Comparison of ENCODE assay signal across 12 mouse cellular contexts in the genomic region with DNA sequence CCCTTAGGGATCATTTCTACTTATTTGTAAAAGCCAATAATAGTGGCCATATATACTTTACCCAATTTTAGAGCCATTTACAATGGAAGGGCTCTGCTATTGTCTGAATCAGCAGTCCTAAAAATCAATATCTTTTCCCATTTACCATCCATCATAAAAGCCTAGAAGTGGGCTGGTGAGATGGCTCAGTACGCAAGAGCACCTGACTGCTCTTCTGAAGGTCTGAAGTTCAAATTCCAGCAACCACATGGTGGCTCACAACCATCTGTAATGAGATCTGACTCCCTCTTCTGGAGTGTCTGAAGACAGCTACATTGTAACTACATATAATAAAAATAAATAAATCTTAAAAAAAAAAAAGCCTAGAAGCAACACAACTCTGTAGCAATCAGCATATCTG. TPM values are rescaled to one million over a fixed set of nuclear protein-coding genes. Genes with fewer than 3 reads are reported as not detected.
DNase-seq lines count a peak whose midpoint lies in the region; ATAC-seq and TF ChIP-seq lines count a peak whose summit lies in the region.
"Not testable (repeated sequence)": the region's sequence is repeated elsewhere in the genome, so short reads cannot be mapped to it uniquely, and the experiment has no call there.
"Had no signal": no experiment of that assay in that cellular context is flagged by ENCODE, and none has a peak within 500 bp of the region (broad histone marks: within the 10 kb centered on the region; RNA-seq: fewer than 3 reads in every experiment).

No protein-coding gene starts in this region.

- TF ChIP-seq CTCF in Patski (IDR thresholded peaks at IDR 0.05), result peak; percentile 25
- TF ChIP-seq CTCF in intestine, postnatal 0 days (IDR thresholded peaks at IDR 0.05; ENCODE audit: low read depth), result peak; percentile 38; the same call in 1 of the 2 replicates
- TF ChIP-seq CTCF in kidney, adult 2 months (conservative IDR thresholded peaks at IDR 0.05; ENCODE audit: insufficient read depth, insufficient read length, low read depth, low read length), result not testable (repeated sequence)

- not testable (repeated sequence) for H3K4me2 ChIP-seq in intestine, embryonic 14.5 days (ENCODE audit: low read length); intestine, embryonic 15.5 days (replicated peaks); intestine, embryonic 16.5 days (ENCODE audit: low read depth, low read length); intestine, postnatal 0 days (replicated peaks; ENCODE audit: low read depth)

- in situ Hi-C loops in Patski (cut with MboI; ENCODE audit: low pct_unique_long_range_greater_than_20kb), result loop anchor here (5.0 kb wide), 1 partner anchor 46 kb away; the partner anchor contains the start of gene Rad9a

- ATAC-seq in Patski, result not testable (repeated sequence)
- 0 out of 2 replicates have a peak, but pooled peaks have one; percentile 15 for ATAC-seq in intestine, embryonic 14.5 days (replicated peaks; ENCODE audit: low FRiP score, low TSS enrichment, low read depth)
- peak; percentile 55; the same call in 1 of the 2 replicates for ATAC-seq in intestine, embryonic 15.5 days
- ATAC-seq in intestine, embryonic 16.5 days, result peak; percentile 80
- ATAC-seq in intestine, postnatal 0 days, result peak; percentile 64

- H3K27ac ChIP-seq in intestine, embryonic 14.5 days (ENCODE audit: low read depth); intestine, embryonic 15.5 days; intestine, embryonic 16.5 days (ENCODE audit: low read length); intestine, postnatal 0 days (ENCODE audit: low read depth, low read length); kidney, adult 2 months (ENCODE audit: insufficient read depth, low read depth, low read length): not testable (repeated sequence)

- not testable (repeated sequence) for H3K9ac ChIP-seq in intestine, embryonic 14.5 days (ENCODE audit: low read length); intestine, embryonic 15.5 days; intestine, embryonic 16.5 days (ENCODE audit: low read depth, low read length); intestine, postnatal 0 days (ENCODE audit: low read depth, low read length)

- H3K4me1 ChIP-seq in intestine, embryonic 14.5 days (replicated peaks; ENCODE audit: control insufficient read depth, insufficient read depth, low read length); intestine, embryonic 15.5 days (replicated peaks); intestine, embryonic 16.5 days (ENCODE audit: control insufficient read depth, insufficient read depth, low read length); intestine, postnatal 0 days (replicated peaks; ENCODE audit: control insufficient read depth, insufficient read depth, low read length); kidney, adult 2 months (ENCODE audit: control insufficient read depth, insufficient read depth, low read length): not testable (repeated sequence)

- not testable (repeated sequence) for H3K27me3 ChIP-seq in Patski; intestine, embryonic 14.5 days (replicated peaks; ENCODE audit: control insufficient read depth, insufficient read depth, low read length); intestine, embryonic 15.5 days (replicated peaks); intestine, embryonic 16.5 days (replicated peaks; ENCODE audit: control insufficient read depth, insufficient read depth, low read length); intestine, postnatal 0 days (replicated peaks; ENCODE audit: control insufficient read depth, insufficient read depth, low read length); kidney, adult 2 months (replicated peaks; ENCODE audit: control insufficient read depth, insufficient read depth, low read length)

- POLR2A ChIA-PET in Patski (lab: Charles Lee), result interaction anchor here (0.7 to 1.8 kb wide), 2 partner anchors 37 to 42 kb away, joined by 3 to 4 read pairs; no protein-coding TSS in a partner anchor

- CTCF ChIA-PET in Patski (lab: Charles Lee), result interaction anchor here (0.7 to 2.6 kb wide), 7 partner anchors 9 to 244 kb away, joined by 3 to 8 read pairs (median 3); no protein-coding TSS in a partner anchor

- DNase-seq in Patski (ENCODE audit: low read depth, low spot score); intestine, embryonic 14.5 days (ENCODE audit: low spot score): not testable (repeated sequence)
- DNase-seq in kidney, adult 2 months, result peak; percentile 31
- peak; percentile 49 for DNase-seq in kidney, adult 9 months

- WGBS in intestine, embryonic 14.5 days, result 57% methylated on average over 1 of the region's 1 CpGs
- WGBS in intestine, embryonic 15.5 days, result 34% methylated on average over 1 of the region's 1 CpGs
- WGBS in intestine, embryonic 16.5 days, result 49% methylated on average over 1 of the region's 1 CpGs
- 26% methylated on average over 1 of the region's 1 CpGs for WGBS in intestine, postnatal 0 days
- 51% methylated on average over 1 of the region's 1 CpGs for WGBS in kidney, adult 2 months

- not testable (repeated sequence) for H3K9me3 ChIP-seq in intestine, embryonic 14.5 days (ENCODE audit: control insufficient read depth, low read length); intestine, embryonic 15.5 days; intestine, embryonic 16.5 days (ENCODE audit: control insufficient read depth, low read length); intestine, postnatal 0 days (ENCODE audit: control insufficient read depth)

- not testable (repeated sequence) for H3K4me3 ChIP-seq in intestine, embryonic 14.5 days (ENCODE audit: low read depth, low read length); intestine, embryonic 15.5 days (replicated peaks); intestine, embryonic 16.5 days (ENCODE audit: low read length); intestine, postnatal 0 days (ENCODE audit: low read depth, low read length); kidney, adult 2 months (ENCODE audit: insufficient read depth, low read depth, low read length)

- not testable (repeated sequence) for TF ChIP-seq POLR2A in kidney, adult 2 months (IDR thresholded peaks at IDR 0.05; ENCODE audit: low read depth, low read length)

- H3K36me3 ChIP-seq in intestine, embryonic 14.5 days (ENCODE audit: control insufficient read depth, insufficient read depth, low read length); intestine, embryonic 15.5 days; intestine, embryonic 16.5 days (ENCODE audit: control insufficient read depth, insufficient read depth, low read length); intestine, postnatal 0 days (ENCODE audit: control insufficient read depth, insufficient read depth); kidney, adult 2 months (ENCODE audit: control insufficient read depth, insufficient read depth, low read length): not testable (repeated sequence)

RNA-seq across cellular contexts. Expression of gene Pold4, which starts 17.0 kb away (rescaled TPM):
- polyA plus RNA-seq in Patski (2021), result 49.5 TPM
- polyA plus RNA-seq in intestine, embryonic 14.5 days (2014; fragmentation: Nextera tagmentation; extraction: Ambion mirVana), result 30.8 and 30.9 TPM in 2 replicates
- 35.0 and 40.8 TPM in 2 replicates for polyA plus RNA-seq in intestine, embryonic 15.5 days (2015; fragmentation: Nextera tagmentation; extraction: Ambion mirVana)
- 46.7 and 52.9 TPM in 2 replicates for polyA plus RNA-seq in intestine, embryonic 16.5 days (2015; fragmentation: Nextera tagmentation; extraction: Ambion mirVana)
- polyA plus RNA-seq in intestine, postnatal 0 days (2015; fragmentation: Nextera tagmentation; extraction: Ambion mirVana), result 81.5 and 87.8 TPM in 2 replicates
- polyA plus RNA-seq in kidney, adult 2 months (2012; rRNA removed), result 96.1 and 99.8 TPM in 2 replicates

RNA-seq across cellular contexts. Expression of gene Ssh3, which starts 20.3 kb away (rescaled TPM):
- 71.3 TPM for polyA plus RNA-seq in Patski (2021)
- polyA plus RNA-seq in intestine, embryonic 14.5 days (2014; fragmentation: Nextera tagmentation; extraction: Ambion mirVana), result 21.7 and 25.4 TPM in 2 replicates
- 22.2 and 24.8 TPM in 2 replicates for polyA plus RNA-seq in intestine, embryonic 15.5 days (2015; fragmentation: Nextera tagmentation; extraction: Ambion mirVana)
- 31.8 and 33.6 TPM in 2 replicates for polyA plus RNA-seq in intestine, embryonic 16.5 days (2015; fragmentation: Nextera tagmentation; extraction: Ambion mirVana)
- 18.1 and 18.5 TPM in 2 replicates for polyA plus RNA-seq in intestine, postnatal 0 days (2015; fragmentation: Nextera tagmentation; extraction: Ambion mirVana)
- 39.0 and 61.4 TPM in 2 replicates for polyA plus RNA-seq in kidney, adult 2 months (2012; rRNA removed)

RNA-seq across cellular contexts. Expression of gene Ankrd13d, which starts 34.3 kb away (rescaled TPM):
- 25.8 TPM for polyA plus RNA-seq in Patski (2021)
- polyA plus RNA-seq in intestine, embryonic 14.5 days (2014; fragmentation: Nextera tagmentation; extraction: Ambion mirVana), result 6.4 and 7.8 TPM in 2 replicates
- 5.3 and 5.7 TPM in 2 replicates for polyA plus RNA-seq in intestine, embryonic 15.5 days (2015; fragmentation: Nextera tagmentation; extraction: Ambion mirVana)
- 4.1 and 4.6 TPM in 2 replicates for polyA plus RNA-seq in intestine, embryonic 16.5 days (2015; fragmentation: Nextera tagmentation; extraction: Ambion mirVana)
- 2.0 and 2.4 TPM in 2 replicates for polyA plus RNA-seq in intestine, postnatal 0 days (2015; fragmentation: Nextera tagmentation; extraction: Ambion mirVana)
- polyA plus RNA-seq in kidney, adult 2 months (2012; rRNA removed), result 4.2 and 5.1 TPM in 2 replicates

RNA-seq across cellular contexts. Expression of gene AC109138.7, which starts 34.5 kb away (rescaled TPM):
- 0.62 TPM for polyA plus RNA-seq in Patski (2021)
- not detected in 2 replicates for polyA plus RNA-seq in intestine, embryonic 14.5 days (2014; fragmentation: Nextera tagmentation; extraction: Ambion mirVana)
- not detected in 2 replicates for polyA plus RNA-seq in intestine, embryonic 15.5 days (2015; fragmentation: Nextera tagmentation; extraction: Ambion mirVana)
- not detected in 2 replicates for polyA plus RNA-seq in intestine, embryonic 16.5 days (2015; fragmentation: Nextera tagmentation; extraction: Ambion mirVana)
- polyA plus RNA-seq in intestine, postnatal 0 days (2015; fragmentation: Nextera tagmentation; extraction: Ambion mirVana), result not detected in 2 replicates
- 3.4 TPM in 1 of 2 replicates, not detected in the other for polyA plus RNA-seq in kidney, adult 2 months (2012; rRNA removed)
- polyA plus RNA-seq: activated CD4-positive, CD25-positive, alpha-beta regulatory T cell, adult 4 months; adrenal gland, adult 2 months; brain, embryonic 14.5 days; CD4-positive, CD25-positive, alpha-beta regulatory T cell, adult 4 months had no signal

RNA-seq across cellular contexts. Expression of gene Clcf1, which starts 34.6 kb away (rescaled TPM):
- 122 TPM for polyA plus RNA-seq in Patski (2021)
- 6.9 and 7.5 TPM in 2 replicates for polyA plus RNA-seq in intestine, embryonic 14.5 days (2014; fragmentation: Nextera tagmentation; extraction: Ambion mirVana)
- polyA plus RNA-seq in intestine, embryonic 15.5 days (2015; fragmentation: Nextera tagmentation; extraction: Ambion mirVana), result 5.7 and 5.9 TPM in 2 replicates
- 5.9 TPM in 2 replicates for polyA plus RNA-seq in intestine, embryonic 16.5 days (2015; fragmentation: Nextera tagmentation; extraction: Ambion mirVana)
- 2.4 and 2.5 TPM in 2 replicates for polyA plus RNA-seq in intestine, postnatal 0 days (2015; fragmentation: Nextera tagmentation; extraction: Ambion mirVana)
- 13.6 TPM in 2 replicates for polyA plus RNA-seq in kidney, adult 2 months (2012; rRNA removed)
- polyA plus RNA-seq: G1E had no signal
